Comparison of ENCODE assay signal across 26 mouse cellular contexts in the genomic region with DNA sequence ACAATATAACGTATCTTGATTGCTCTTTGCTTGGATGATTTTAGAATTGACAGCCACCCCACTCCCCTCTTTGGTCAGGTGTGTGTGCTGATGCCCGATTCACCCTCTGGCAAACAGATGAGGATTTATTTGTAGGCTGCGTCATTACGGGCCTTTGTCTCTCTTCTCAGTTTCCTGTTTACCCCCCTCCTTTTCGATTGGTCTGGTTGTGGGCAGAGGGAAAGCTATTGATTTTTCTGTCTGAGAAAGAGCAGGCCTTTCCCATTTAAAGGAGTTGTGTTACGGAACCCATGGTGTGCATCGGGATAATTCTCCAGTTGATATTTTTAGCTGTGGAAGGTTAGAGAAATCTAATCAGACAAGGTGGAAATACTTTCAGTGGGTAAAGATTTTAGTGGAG.
A peak's percentile ranks its signal among the peaks of the same experiment; 100 is the strongest.
DNase-seq lines count a peak whose midpoint lies in the region; ATAC-seq lines count a peak whose summit lies in the region.
"Had no signal": no experiment of that assay in that cellular context is flagged by ENCODE, and none has a peak within 500 bp of the region (broad histone marks: within the 10 kb centered on the region; RNA-seq: fewer than 3 reads in every experiment).

No protein-coding gene starts in this region.

- no peaks in the 10 kb centered on the region for H3K27me3 ChIP-seq in hindbrain, embryonic 11.5 days (ENCODE audit: control insufficient read depth, insufficient read depth, low read length)
- H3K27me3 ChIP-seq in hindbrain, embryonic 10.5 days (ENCODE audit: insufficient read depth, poor library complexity, severe bottlenecking), result no peaks in the 10 kb centered on the region
- no peaks in the 10 kb centered on the region for H3K27me3 ChIP-seq in midbrain, embryonic 14.5 days (ENCODE audit: control insufficient read depth, insufficient read depth, low read length)
- no peaks in the 10 kb centered on the region for H3K27me3 ChIP-seq in midbrain, embryonic 13.5 days
- no peaks in the 10 kb centered on the region for H3K27me3 ChIP-seq in hindbrain, embryonic 13.5 days
- H3K27me3 ChIP-seq in neural tube, embryonic 12.5 days (replicated peaks), result no peaks in the 10 kb centered on the region
- H3K27me3 ChIP-seq: embryonic facial prominence, embryonic 15.5 days; forebrain, embryonic 15.5 days; heart, embryonic 13.5 days had no signal

- 0 out of 2 replicates have a peak, but pooled peaks have one; percentile 27 for ATAC-seq in hindbrain, embryonic 11.5 days (ENCODE audit: low FRiP score)
- ATAC-seq in midbrain, embryonic 14.5 days (ENCODE audit: low FRiP score, low TSS enrichment), result no peak
- ATAC-seq in midbrain, embryonic 13.5 days, result no peak
- no peak for ATAC-seq in hindbrain, embryonic 13.5 days (ENCODE audit: low FRiP score)
- peak; percentile 39; the same call in 1 of the 2 replicates for ATAC-seq in neural tube, embryonic 12.5 days (ENCODE audit: low FRiP score, low read depth)
- ATAC-seq: forebrain, embryonic 15.5 days; inflammation-experienced regulatory T-cells, adult 6 months; lung, postnatal 0 days had no signal

- H3K9ac ChIP-seq in hindbrain, embryonic 11.5 days (ENCODE audit: low read depth, low read length), result no peak overlapping the region
- H3K9ac ChIP-seq in midbrain, embryonic 14.5 days (replicated peaks; ENCODE audit: low read length), result no peak overlapping the region
- H3K9ac ChIP-seq in midbrain, embryonic 13.5 days (replicated peaks), result no peak overlapping the region
- H3K9ac ChIP-seq in hindbrain, embryonic 13.5 days, result no peak overlapping the region
- H3K9ac ChIP-seq in neural tube, embryonic 12.5 days, result no peak overlapping the region
- H3K9ac ChIP-seq: embryonic facial prominence, embryonic 15.5 days; forebrain, embryonic 15.5 days; heart, embryonic 13.5 days had no signal

- no peaks in the 10 kb centered on the region for H3K9me3 ChIP-seq in hindbrain, embryonic 11.5 days (ENCODE audit: control insufficient read depth, low read length)
- no peaks in the 10 kb centered on the region for H3K9me3 ChIP-seq in hindbrain, embryonic 10.5 days
- no peaks in the 10 kb centered on the region for H3K9me3 ChIP-seq in midbrain, embryonic 14.5 days (ENCODE audit: control insufficient read depth, low read length)
- H3K9me3 ChIP-seq in midbrain, embryonic 13.5 days, result no peaks in the 10 kb centered on the region
- H3K9me3 ChIP-seq in hindbrain, embryonic 13.5 days, result no peaks in the 10 kb centered on the region
- no peaks in the 10 kb centered on the region for H3K9me3 ChIP-seq in neural tube, embryonic 12.5 days
- H3K9me3 ChIP-seq: embryonic facial prominence, embryonic 15.5 days; forebrain, embryonic 15.5 days; heart, embryonic 13.5 days had no signal

- no peak for DNase-seq in hindbrain, embryonic 11.5 days (ENCODE audit: low spot score)
- no peak for DNase-seq in hindbrain, embryonic 10.5 days (ENCODE audit: low spot score)
- DNase-seq in midbrain, embryonic 14.5 days, result peak; percentile 42
- DNase-seq in ovary, postnatal 36 days (ENCODE audit: low spot score), result no peak
- DNase-seq in kidney, postnatal 4 days, result no peak
- DNase-seq: adrenal gland, postnatal 14 days; cerebellum, adult 8-10 months; cerebellum, postnatal 36 days; gastrocnemius, postnatal 25 days; heart, adult 2 months; heart, postnatal 14 days; kidney, adult 2 months; right cerebral cortex, postnatal 25 days; spleen, adult 18-20 months; thymus, postnatal 4 days had no signal

- H3K27ac ChIP-seq in hindbrain, embryonic 11.5 days (ENCODE audit: low read depth, low read length), result peak overlapping the region; percentile 47; the same call in 1 of the 2 replicates
- no peak overlapping the region; the same call in 1 of the 2 replicates for H3K27ac ChIP-seq in hindbrain, embryonic 10.5 days
- H3K27ac ChIP-seq in midbrain, embryonic 14.5 days (replicated peaks; ENCODE audit: low read depth, low read length), result peak overlapping the region; percentile 56
- no peak overlapping the region; the same call in 1 of the 2 replicates for H3K27ac ChIP-seq in midbrain, embryonic 13.5 days
- peak overlapping the region; percentile 49 for H3K27ac ChIP-seq in hindbrain, embryonic 13.5 days
- no peak overlapping the region for H3K27ac ChIP-seq in neural tube, embryonic 12.5 days
- H3K27ac ChIP-seq: embryonic facial prominence, embryonic 15.5 days; forebrain, embryonic 15.5 days; heart, adult 2 months; heart, embryonic 13.5 days; kidney, postnatal 0 days; left cerebral cortex, adult 2 months; macrophage had no signal

- no peak overlapping the region for H3K4me2 ChIP-seq in hindbrain, embryonic 11.5 days (replicated peaks; ENCODE audit: low read depth, low read length)
- no peak overlapping the region for H3K4me2 ChIP-seq in midbrain, embryonic 14.5 days (ENCODE audit: low read length)
- no peak overlapping the region for H3K4me2 ChIP-seq in midbrain, embryonic 13.5 days (replicated peaks)
- H3K4me2 ChIP-seq in hindbrain, embryonic 13.5 days, result no peak overlapping the region
- H3K4me2 ChIP-seq in neural tube, embryonic 12.5 days (replicated peaks), result no peak overlapping the region
- H3K4me2 ChIP-seq: embryonic facial prominence, embryonic 15.5 days; forebrain, embryonic 15.5 days; heart, embryonic 13.5 days had no signal

- WGBS in hindbrain, embryonic 11.5 days, result 79% methylated on average over 7 of the region's 7 CpGs
- WGBS in hindbrain, embryonic 10.5 days, result 75% methylated on average over 7 of the region's 7 CpGs
- WGBS in midbrain, embryonic 14.5 days, result 67% methylated on average over 7 of the region's 7 CpGs
- WGBS in midbrain, embryonic 13.5 days, result 68% methylated on average over 7 of the region's 7 CpGs
- 61% methylated on average over 7 of the region's 7 CpGs for WGBS in hindbrain, embryonic 13.5 days
- 58% methylated on average over 7 of the region's 7 CpGs for WGBS in neural tube, embryonic 12.5 days

- H3K4me3 ChIP-seq in hindbrain, embryonic 11.5 days (ENCODE audit: low read depth, low read length), result no peak overlapping the region
- H3K4me3 ChIP-seq in hindbrain, embryonic 10.5 days, result no peak overlapping the region
- no peak overlapping the region for H3K4me3 ChIP-seq in midbrain, embryonic 14.5 days (replicated peaks; ENCODE audit: low read depth, low read length)
- no peak overlapping the region for H3K4me3 ChIP-seq in midbrain, embryonic 13.5 days (replicated peaks)
- no peak overlapping the region for H3K4me3 ChIP-seq in hindbrain, embryonic 13.5 days
- H3K4me3 ChIP-seq in neural tube, embryonic 12.5 days, result no peak overlapping the region
- H3K4me3 ChIP-seq: embryonic facial prominence, embryonic 15.5 days; forebrain, embryonic 15.5 days; heart, adult 2 months; heart, embryonic 13.5 days; left cerebral cortex, adult 2 months had no signal

- H3K36me3 ChIP-seq in hindbrain, embryonic 11.5 days (ENCODE audit: control insufficient read depth, insufficient read depth, low read length), result no peaks in the 10 kb centered on the region
- no peaks in the 10 kb centered on the region for H3K36me3 ChIP-seq in hindbrain, embryonic 10.5 days
- H3K36me3 ChIP-seq in midbrain, embryonic 14.5 days (ENCODE audit: control insufficient read depth, insufficient read depth, low read length), result no peaks in the 10 kb centered on the region
- no peaks in the 10 kb centered on the region for H3K36me3 ChIP-seq in midbrain, embryonic 13.5 days
- H3K36me3 ChIP-seq in hindbrain, embryonic 13.5 days, result no peaks in the 10 kb centered on the region
- H3K36me3 ChIP-seq in neural tube, embryonic 12.5 days, result no peaks in the 10 kb centered on the region
- H3K36me3 ChIP-seq: embryonic facial prominence, embryonic 15.5 days; forebrain, embryonic 15.5 days; heart, embryonic 13.5 days had no signal

- H3K4me1 ChIP-seq in hindbrain, embryonic 11.5 days (replicated peaks; ENCODE audit: control insufficient read depth, insufficient read depth, low read length), result no peaks in the 10 kb centered on the region
- H3K4me1 ChIP-seq in hindbrain, embryonic 10.5 days (replicated peaks), result peaks cover 6% of the 10 kb centered on the region
- H3K4me1 ChIP-seq in midbrain, embryonic 14.5 days (ENCODE audit: control insufficient read depth, insufficient read depth, low read length), result peaks cover 5% of the 10 kb centered on the region; the same call in 1 of the 2 replicates
- peaks cover 22% of the 10 kb centered on the region for H3K4me1 ChIP-seq in midbrain, embryonic 13.5 days (replicated peaks)
- peaks cover 25% of the 10 kb centered on the region for H3K4me1 ChIP-seq in hindbrain, embryonic 13.5 days (replicated peaks)
- peaks cover 14% of the 10 kb centered on the region; the same call in 1 of the 2 replicates for H3K4me1 ChIP-seq in neural tube, embryonic 12.5 days
- H3K4me1 ChIP-seq: embryonic facial prominence, embryonic 15.5 days; forebrain, embryonic 15.5 days had no signal

Comparison
In these comparisons a context has a peak if more than half of its experiments do, and no peak if none do; other contexts are left out.
1. ATAC-seq: peak in hindbrain, embryonic 11.5 days (single experiment) and neural tube, embryonic 12.5 days (single experiment); none in midbrain, embryonic 14.5 days (single experiment), midbrain, embryonic 13.5 days (single experiment) and hindbrain, embryonic 13.5 days (single experiment).
2. H3K27ac ChIP-seq: peak in hindbrain, embryonic 11.5 days (single experiment), midbrain, embryonic 14.5 days (single experiment) and hindbrain, embryonic 13.5 days (single experiment); none in hindbrain, embryonic 10.5 days (single experiment), midbrain, embryonic 13.5 days (single experiment) and neural tube, embryonic 12.5 days (single experiment).